Mouse (Mus musculus) left cerebral cortex, adult 2 months (tissue): ENCODE data around the gene Ctdsp1. TPM values are rescaled to one million over a fixed set of nuclear protein-coding genes. Genes with fewer than 3 reads are reported as not detected.

Source experiments
- DNase-seq, 2 experiments: peaks; one replicate each; pipeline ENCODE4 v3.0.0; 2021 to 2022; ENCODE audit warnings: low spot score in 2 of 2, mixed read lengths in 1 of 2; ENCODE audit errors: extremely low spot score in 1 of 2
- H3K27ac ChIP-seq: fragments of 200-600 bp; 2 replicates; pipeline ENCODE4 v1.8.1; 2022
- H3K4me3 ChIP-seq: fragments of 200-600 bp; 2 replicates; pipeline ENCODE4 v1.8.1; 2022
- CTCF ChIP-seq: fragments of 200-600 bp; IDR thresholded peaks from 2 replicates; pipeline ENCODE4 v1.8.1; 2022; ENCODE audit warnings: antibody characterized with exemption, mild to moderate bottlenecking, moderate library complexity
- intact Hi-C: fragments of 180-260 bp; cut with DNase I; formaldehyde crosslinking; loops from one replicate; pipeline ENCODE4 v1.15.1; 2025
- microRNA-seq, 2 experiments: library from miRNA; unstranded; fragments of <30 nt; microRNA quantifications; one replicate each; pipeline ENCODE4 v1.2.0; 2021
- total RNA-seq, 2 experiments: library from RNA; stranded (reverse); gene quantifications; 2 replicates each; pipeline ENCODE4 v1.2.3; 2021

Gene Ctdsp1
- total RNA-seq, 2 experiments from 2014 or later: 21.6 to 25.6 TPM

GRCm38 (mm10) chr1:74433220-74433619 lies 41.9 kb downstream of the Ctdsp1 start:
- intact Hi-C loops: no loop called here
- H3K27ac ChIP-seq: peak overlapping the region; percentile 53

DNA sequence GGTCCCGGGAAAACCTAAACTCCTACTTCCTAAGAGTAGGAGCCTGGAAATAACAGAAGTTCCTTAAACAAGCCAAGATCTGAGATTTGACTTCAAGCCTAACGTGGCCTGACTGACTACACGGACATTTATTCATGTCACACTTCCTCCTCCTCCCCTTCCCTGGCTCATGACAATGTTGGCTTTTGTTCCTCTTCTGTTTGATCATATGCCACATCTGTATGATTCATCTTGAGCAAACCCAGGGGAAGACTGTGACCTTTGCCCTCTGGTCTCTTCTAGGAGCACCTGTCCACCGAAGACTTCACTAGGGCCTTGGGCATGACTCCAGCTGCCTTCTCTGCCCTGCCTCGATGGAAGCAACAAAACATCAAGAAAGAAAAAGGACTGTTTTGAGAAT lies 43.3 kb downstream of the Ctdsp1 start:
- intact Hi-C loops: no loop called here
- TF ChIP-seq CTCF: no peak
- Histone ChIP-seq H3K4me3 (no peak overlapping the region), H3K27ac (no peak overlapping the region; the same call in 1 of the 2 replicates)
- no peak for DNase-seq

More at GRCm38 (mm10) chr1:74433220-74433619, 41.9 kb downstream of the Ctdsp1 start:
- no peak overlapping the region for H3K4me3 ChIP-seq
- no peak for DNase-seq
- TF ChIP-seq CTCF: no peak

DNA sequence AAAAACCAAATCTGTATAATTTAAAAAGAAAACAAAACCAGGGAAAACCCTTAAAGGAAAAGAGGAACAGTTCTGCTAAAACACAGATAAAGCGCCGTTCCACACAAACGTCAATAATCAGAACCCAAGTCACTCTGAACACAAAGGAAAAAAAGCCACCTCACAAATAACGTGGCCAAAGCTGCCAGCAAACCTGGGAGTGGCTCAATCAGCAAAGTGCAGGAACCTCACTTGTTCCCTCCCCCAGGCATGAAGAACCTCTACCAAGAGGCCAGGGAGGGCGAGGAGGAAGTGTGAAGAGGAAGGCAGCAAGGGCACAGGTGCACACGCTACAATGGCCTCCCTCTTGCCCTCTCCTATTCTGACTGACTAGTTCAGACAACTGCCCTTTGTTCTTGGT lies 44.3 kb downstream of the Ctdsp1 start:
- TF ChIP-seq CTCF: no peak
- H3K27ac ChIP-seq: no peak overlapping the region
- no peak for DNase-seq
- intact Hi-C loops: no loop called here
- H3K4me3 ChIP-seq: no peak overlapping the region

GRCm38 (mm10) chr1:74437702-74438427 lies 46.6 kb downstream of the Ctdsp1 start:
- no peak for TF ChIP-seq CTCF
- H3K4me3 ChIP-seq: no peak overlapping the region
- intact Hi-C loops: no loop called here
- H3K27ac ChIP-seq: peak overlapping the region; percentile 42; the same call in 1 of the 2 replicates
- peak in 1 of 2 experiments; percentile 56 for DNase-seq

- Histone ChIP-seq H3K27ac (no peak overlapping the region; the same call in none of the 2 replicates), H3K4me3 (no peak overlapping the region)
- peak in 1 of 2 experiments; percentile 26 for DNase-seq
- intact Hi-C loops: no loop called here
- TF ChIP-seq CTCF: no peak
These were observed 48.0 kb downstream of the Ctdsp1 start for GRCm38 (mm10) chr1:74439166-74439876.

DNA sequence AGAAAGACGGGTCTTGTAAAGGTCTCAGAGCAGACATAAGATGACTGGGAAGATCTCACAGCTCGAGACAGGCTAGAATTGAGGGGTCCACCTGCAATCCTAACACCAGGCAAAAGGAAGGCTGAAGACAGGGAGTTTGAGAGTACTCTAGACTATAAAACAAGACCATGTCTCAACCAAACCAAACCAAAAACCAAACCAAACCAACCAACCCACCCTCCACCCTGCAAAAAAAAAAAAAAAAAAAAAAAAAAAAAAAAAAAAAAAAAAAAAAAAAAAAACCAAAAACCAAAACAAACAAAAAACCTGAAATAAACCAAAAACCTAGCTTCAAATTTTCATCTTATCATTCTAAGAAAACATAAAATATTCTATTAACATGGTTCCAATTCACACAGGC lies 53.2 kb downstream of the Ctdsp1 start:
- intact Hi-C loops: no loop called here
- no peak for DNase-seq
- Histone ChIP-seq H3K27ac (no peak overlapping the region), H3K4me3 (no peak overlapping the region)
- TF ChIP-seq CTCF: no peak

Small RNA genes lying within 50 kb of the gene (microRNA-seq; reads per million reads assigned to microRNA genes)
- 3,786 to 6,565 reads per million in 2 experiments for gene Mir26b

Other genes starting within 250 kb of the Ctdsp1 start
- not detected for gene Cxcr2, start 237.5 kb upstream of the Ctdsp1 start, total RNA-seq
- not detected for gene Cxcr1, start 196.9 kb upstream of the Ctdsp1 start, total RNA-seq
- 100 to 1,000 TPM; 249 to 278 TPM for gene Arpc2, start 155.4 kb upstream of the Ctdsp1 start, total RNA-seq
- gene Gpbar1, start 113.0 kb upstream of the Ctdsp1 start, total RNA-seq: not detected
- gene Aamp, start 106.8 kb upstream of the Ctdsp1 start, total RNA-seq: 100 to 1,000 TPM; 140 to 143 TPM
- gene Pnkd, start 106.6 kb upstream of the Ctdsp1 start, total RNA-seq: 100 to 1,000 TPM; 155 to 164 TPM
- gene Tmbim1, start 85.9 kb upstream of the Ctdsp1 start, total RNA-seq: 10 to 100 TPM; 19.4 to 22.0 TPM
- gene Catip, start 29.4 kb upstream of the Ctdsp1 start, total RNA-seq: 1 to 10 TPM in 1 of 2 experiments, under 1 TPM in 1; 0.54 to 1.9 TPM
- gene Slc11a1, start 16.3 kb upstream of the Ctdsp1 start, total RNA-seq: 1 to 10 TPM; 5.0 to 5.4 TPM
- gene Vil1, start 17.9 kb downstream of the Ctdsp1 start, total RNA-seq: 1 to 10 TPM in 1 of 2 experiments, under 1 TPM in 1; 0.30 to 1.0 TPM
- 10 to 100 TPM; 26.6 to 27.0 TPM for gene Cnot9, start 114.5 kb downstream of the Ctdsp1 start, total RNA-seq
- 10 to 100 TPM; 16.0 to 16.7 TPM for gene Plcd4, start 151.4 kb downstream of the Ctdsp1 start, total RNA-seq
- gene Usp37, start 152.8 kb downstream of the Ctdsp1 start, total RNA-seq: 10 to 100 TPM; 27.9 to 30.7 TPM
- 10 to 100 TPM; 36.1 to 36.7 TPM for gene Zfp142, start 196.7 kb downstream of the Ctdsp1 start, total RNA-seq
- 10 to 100 TPM; 22.9 to 23.7 TPM for gene Bcs1l, start 196.8 kb downstream of the Ctdsp1 start, total RNA-seq
- 10 to 100 TPM; 64.1 to 71.2 TPM for gene Rnf25, start 209.9 kb downstream of the Ctdsp1 start, total RNA-seq
- gene Stk36, start 209.9 kb downstream of the Ctdsp1 start, total RNA-seq: 1 to 10 TPM; 6.0 to 8.7 TPM